ENCODE assay signal across 4 mouse cellular contexts in genomic region chr11:24000675-24001074, GRCm38 (mm10).
"Had no signal": no experiment of that assay in that cellular context is flagged by ENCODE, and none has a peak within 500 bp of the region (broad histone marks: within the 10 kb centered on the region; RNA-seq: fewer than 3 reads in every experiment).

No protein-coding gene starts in this region.

- H3K4me1 ChIP-seq: neural tube, embryonic 13.5 days; neural tube, embryonic 15.5 days; stomach, embryonic 15.5 days had no signal

- H3K27ac ChIP-seq: neural tube, embryonic 13.5 days; neural tube, embryonic 15.5 days; stomach, embryonic 15.5 days; stomach, postnatal 0 days had no signal

- H3K36me3 ChIP-seq: neural tube, embryonic 13.5 days; neural tube, embryonic 15.5 days; stomach, embryonic 15.5 days had no signal

- H3K4me2 ChIP-seq: neural tube, embryonic 13.5 days; neural tube, embryonic 15.5 days; stomach, embryonic 15.5 days had no signal

- H3K27me3 ChIP-seq: neural tube, embryonic 13.5 days; neural tube, embryonic 15.5 days; stomach, embryonic 15.5 days had no signal

- H3K4me3 ChIP-seq: neural tube, embryonic 13.5 days; neural tube, embryonic 15.5 days; stomach, embryonic 15.5 days had no signal

- H3K9ac ChIP-seq: neural tube, embryonic 13.5 days; neural tube, embryonic 15.5 days; stomach, embryonic 15.5 days had no signal

- H3K9me3 ChIP-seq: neural tube, embryonic 13.5 days; neural tube, embryonic 15.5 days; stomach, embryonic 15.5 days had no signal
